Mouse (Mus musculus) ZHBTc4 (cell line): ENCODE results near the gene Olfr1506.
"Not testable (repeated sequence)": the region's sequence is repeated elsewhere in the genome, so short reads cannot be mapped to it uniquely, and the experiment has no call there.

Source experiments
- DNase-seq: peaks from one replicate; pipeline ENCODE4 v3.0.0-alpha.2; 2011; ENCODE audit warnings: low read depth, low spot score

Gene Olfr1506

DNA sequence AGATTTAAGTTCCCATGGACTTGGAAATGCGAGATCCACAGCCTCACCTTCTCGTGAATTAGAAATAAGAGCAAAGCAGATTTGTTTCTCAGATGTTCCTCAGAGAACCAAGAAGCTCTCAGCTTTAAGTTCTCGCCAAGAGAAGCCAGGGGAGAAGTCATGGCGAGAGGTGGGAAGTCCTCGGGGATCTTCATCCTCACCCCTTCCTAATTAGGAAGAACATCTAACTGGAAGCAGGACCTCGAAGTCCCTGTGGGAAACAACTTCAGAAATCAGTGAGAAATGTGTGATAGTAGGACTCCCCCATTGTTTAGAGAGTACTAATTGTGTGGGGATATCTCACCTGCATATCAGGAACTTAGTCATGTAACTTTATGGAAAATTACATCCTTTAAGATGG lies at the start of gene Olfr1506:
Gene Olfr1506, minus strand, starts transcription at position 101 of the 400 bp plus-strand sequence.
- not testable (repeated sequence) for DNase-seq

- no peak for DNase-seq
Observed at GRCm38 (mm10) chr2:90270932-90271331, 46.6 kb upstream of the Olfr1506 start, which contains the start of gene Olfr1271. TSS of gene Olfr1271 (minus strand) at chr2:90271032.

- no peak for DNase-seq
Observed at GRCm38 (mm10) chr2:90257492-90257891, 33.2 kb upstream of the Olfr1506 start, which contains the start of gene Olfr142. TSS of gene Olfr142 (minus strand) at chr2:90257592.

DNA sequence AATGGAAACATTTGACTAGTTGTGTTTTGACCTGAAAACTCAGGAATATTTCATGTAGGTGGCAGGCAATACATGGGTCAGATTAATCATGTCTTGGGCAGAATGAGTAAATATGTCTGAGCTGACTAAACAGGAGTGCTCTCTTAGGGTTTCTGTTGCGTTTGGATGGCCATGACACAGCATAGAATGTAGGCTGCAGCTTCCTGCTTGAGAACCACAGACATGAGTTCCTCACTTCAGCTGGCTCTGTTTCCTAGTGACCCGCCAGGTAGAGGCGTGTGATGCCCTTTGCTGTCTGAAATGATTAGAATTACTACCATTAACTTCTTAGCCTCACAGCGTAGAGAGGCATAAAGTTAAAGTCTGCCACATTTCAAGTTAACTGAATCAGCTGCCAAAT lies 24.7 kb downstream of the Olfr1506 start:
- not testable (repeated sequence) for DNase-seq

DNA sequence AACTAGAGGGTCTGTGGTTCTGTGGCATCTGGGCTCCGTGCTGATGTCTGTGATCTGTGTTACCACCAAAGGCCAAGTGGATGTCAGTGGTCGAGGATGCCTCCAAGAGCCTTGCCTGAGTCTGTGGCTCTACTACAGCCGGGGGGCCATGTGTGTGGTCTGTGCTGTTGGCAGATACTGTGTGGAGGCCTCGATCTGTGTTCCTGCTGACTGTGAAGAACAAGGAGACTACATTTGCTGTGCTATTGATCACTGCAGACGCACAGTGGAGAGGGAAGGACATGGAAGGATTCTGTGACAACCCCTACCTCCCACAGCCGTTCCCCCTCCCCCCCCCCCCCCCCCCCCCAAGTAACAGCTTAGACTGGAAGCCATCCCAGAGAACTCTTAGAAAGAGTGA lies 29.0 kb downstream of the Olfr1506 start:
- DNase-seq = not testable (repeated sequence)

DNA sequence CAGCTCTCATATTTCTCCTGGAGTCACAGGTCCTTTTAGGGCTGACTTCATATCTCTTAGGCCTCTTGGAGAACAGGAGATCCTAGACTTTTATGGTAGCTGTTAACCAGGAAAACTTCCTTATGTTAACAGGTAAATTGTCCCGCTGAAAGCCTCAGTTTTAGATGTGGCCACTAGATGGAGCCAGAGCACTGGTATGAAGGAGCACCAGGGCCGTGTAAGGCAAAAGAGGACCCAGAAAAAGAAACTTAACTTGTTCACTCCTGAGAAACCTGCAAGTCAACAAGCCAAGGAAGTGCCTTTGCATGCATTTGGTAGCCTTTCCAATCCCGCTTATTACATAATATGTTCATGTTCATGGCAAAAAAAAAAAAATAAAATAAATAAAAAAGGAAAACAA lies 29.5 kb downstream of the Olfr1506 start:
- DNase-seq = not testable (repeated sequence)

DNA sequence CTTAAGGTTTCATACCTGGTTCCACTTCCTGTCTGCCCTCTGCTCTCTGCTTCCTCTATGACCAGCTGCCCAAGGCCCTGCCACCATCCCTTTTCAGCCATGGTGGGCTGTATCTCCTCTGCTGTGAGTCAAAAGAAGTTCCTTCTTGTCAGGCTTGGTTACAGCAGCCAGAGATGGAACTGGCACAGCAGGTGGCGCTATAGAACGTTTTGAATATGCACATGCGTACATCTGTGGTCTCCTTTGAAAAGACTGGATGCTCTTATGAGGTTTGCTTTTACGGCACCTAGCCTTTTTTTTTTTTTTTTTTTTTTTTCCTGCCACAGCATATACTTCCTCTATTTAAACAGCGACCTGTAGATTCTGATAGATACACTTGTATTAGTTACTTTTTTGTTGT lies 37.2 kb downstream of the Olfr1506 start:
- DNase-seq = not testable (repeated sequence)

GRCm38 (mm10) chr2:90186082-90186481 lies 38.2 kb downstream of the Olfr1506 start:
- not testable (repeated sequence) for DNase-seq
